Mouse (Mus musculus) thymus, adult 2 months (tissue): ENCODE measurements at regions not wholly inside any gene's neighbourhood (a gene's known extent, or its start where the extent isn't known, plus 50 kb on each side); places are given as distances from the start of the nearest gene placed in this dataset.

Experiments
- CTCF ChIP-seq: fragments of 200-500 bp; IDR thresholded peaks from 2 replicates; pipeline ENCODE4 v1.5.1; 2012; ENCODE audit warnings: mild to moderate bottlenecking, control low read depth, low read length, moderate library complexity, borderline replicate concordance; ENCODE audit not compliant: control insufficient read depth, poor library complexity, insufficient read depth; ENCODE audit errors: extremely low read depth
- POLR2A ChIP-seq: fragments of 200-500 bp; IDR thresholded peaks from 2 replicates; pipeline ENCODE4 v1.6.1; 2012; ENCODE audit warnings: mild to moderate bottlenecking, low read length, control low read depth, moderate library complexity; ENCODE audit not compliant: control insufficient read depth, poor library complexity, insufficient read depth; ENCODE audit errors: extremely low read depth

DNA sequence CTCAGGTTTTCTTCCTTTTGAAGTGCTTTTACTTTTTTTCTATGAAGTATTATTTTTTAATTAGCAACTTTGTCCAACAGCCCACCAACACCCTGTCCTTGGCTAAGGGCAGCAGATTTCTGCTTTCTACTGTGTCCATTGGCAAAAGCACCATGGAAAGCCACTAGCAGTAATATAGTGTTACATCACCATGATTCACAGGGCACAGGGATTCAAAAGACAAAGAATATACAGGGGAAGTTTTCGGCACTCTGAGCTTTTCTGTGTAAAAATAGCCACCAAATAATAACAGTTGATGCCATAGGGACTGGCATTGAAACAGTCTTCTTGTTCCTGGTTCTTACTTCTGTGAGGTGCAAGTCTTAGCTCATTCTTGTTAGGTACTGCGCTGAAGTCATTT is 89.8 kb upstream of the Tspan5 start:
- TF ChIP-seq CTCF (no peak), POLR2A (no peak)
